ENCODE assay signal across 16 mouse cellular contexts in the genomic region with DNA sequence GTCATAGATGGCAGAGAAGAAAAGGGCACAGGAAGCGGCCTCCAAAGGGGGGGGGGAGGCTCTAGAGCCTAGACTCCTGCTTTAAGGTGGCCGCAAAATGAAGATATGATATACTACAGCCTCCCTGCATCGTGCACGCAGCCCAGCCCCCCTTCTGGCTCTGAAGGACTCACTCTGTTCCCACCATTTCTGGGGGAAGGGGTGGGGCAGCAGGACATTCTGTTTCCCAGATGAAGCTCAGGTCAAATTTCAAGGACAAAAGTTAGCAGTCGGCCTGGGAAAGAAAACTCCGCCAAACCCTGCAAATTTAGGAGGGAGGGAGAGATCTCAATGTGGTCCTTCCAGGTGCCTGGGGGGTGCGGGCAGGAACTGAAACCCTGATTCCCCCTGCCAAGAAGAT. TPM values are rescaled to one million over a fixed set of nuclear protein-coding genes. Genes with fewer than 3 reads are reported as not detected.
DNase-seq lines count a peak whose midpoint lies in the region; ATAC-seq and TF ChIP-seq lines count a peak whose summit lies in the region.
"Had no signal": no experiment of that assay in that cellular context is flagged by ENCODE, and none has a peak within 500 bp of the region (broad histone marks: within the 10 kb centered on the region; RNA-seq: fewer than 3 reads in every experiment).

No protein-coding gene starts in this region.

- DNase-seq in left cerebral cortex, adult 2 months (ENCODE audit: extremely low spot score in 1 of 2, low spot score in 2 of 2), result no peak
- no peak for DNase-seq in left cerebral cortex, adult 18-20 months (ENCODE audit: low spot score in 2 of 2)
- DNase-seq in midbrain, embryonic 11.5 days (ENCODE audit: low spot score, missing footprints), result no peak
- no peak for DNase-seq in lung, postnatal 4 days
- DNase-seq in adrenal gland, adult 18-20 months (ENCODE audit: low spot score in 2 of 2), result no peak
- no peak for DNase-seq in kidney, postnatal 14 days
- DNase-seq: cerebellum, adult 11 months; gastrocnemius, postnatal 25 days; kidney, postnatal 10 days; lung, postnatal 36 days had no signal

- TF ChIP-seq POLR2A in testis, adult 2 months (IDR thresholded peaks at IDR 0.05; ENCODE audit: control insufficient read depth, low read depth, low read length), result no peak

- no peak for ATAC-seq in forebrain, embryonic 15.5 days (replicated peaks)
- 0 out of 2 replicates have a peak, but pooled peaks have one; percentile 15 for ATAC-seq in midbrain, embryonic 11.5 days (ENCODE audit: low FRiP score)
- ATAC-seq: CD4-positive, CD25-positive, alpha-beta regulatory T cell, adult 4 months; intestine, embryonic 15.5 days had no signal

- peak overlapping the region; percentile 43 for H3K4me3 ChIP-seq in left cerebral cortex, adult 2 months
- peak overlapping the region; percentile 13; the same call in 1 of the 2 replicates for H3K4me3 ChIP-seq in forebrain, embryonic 15.5 days
- H3K4me3 ChIP-seq in midbrain, embryonic 11.5 days (ENCODE audit: low read depth, low read length), result no peak overlapping the region
- no peak overlapping the region for H3K4me3 ChIP-seq in testis, adult 2 months (ENCODE audit: control insufficient read depth, low read depth, low read length)
- H3K4me3 ChIP-seq: erythroblast, embryonic 14.5 days; intestine, embryonic 15.5 days; limb, embryonic 13.5 days had no signal

- H3K36me3 ChIP-seq in forebrain, embryonic 15.5 days, result no peaks in the 10 kb centered on the region
- H3K36me3 ChIP-seq in midbrain, embryonic 11.5 days (ENCODE audit: control insufficient read depth, insufficient read depth, low read length), result no peaks in the 10 kb centered on the region
- no peaks in the 10 kb centered on the region for H3K36me3 ChIP-seq in testis, adult 2 months (ENCODE audit: control insufficient read depth, insufficient read depth, low read length)
- H3K36me3 ChIP-seq: intestine, embryonic 15.5 days; limb, embryonic 13.5 days had no signal

- H3K9ac ChIP-seq in forebrain, embryonic 15.5 days (replicated peaks), result no peak overlapping the region
- H3K9ac ChIP-seq in midbrain, embryonic 11.5 days (ENCODE audit: low read length), result no peak overlapping the region
- H3K9ac ChIP-seq: intestine, embryonic 15.5 days; limb, embryonic 13.5 days had no signal

- peaks cover 29% of the 10 kb centered on the region for H3K4me1 ChIP-seq in forebrain, embryonic 15.5 days
- peaks cover 16% of the 10 kb centered on the region for H3K4me1 ChIP-seq in midbrain, embryonic 11.5 days (ENCODE audit: control insufficient read depth, insufficient read depth, low read length)
- H3K4me1 ChIP-seq in testis, adult 2 months (ENCODE audit: control insufficient read depth, insufficient read depth, low read length), result peaks cover 20% of the 10 kb centered on the region

- TF ChIP-seq CTCF in left cerebral cortex, adult 2 months (IDR thresholded peaks at IDR 0.05), result no peak
- no peak for TF ChIP-seq CTCF in testis, adult 2 months (IDR thresholded peaks at IDR 0.05; ENCODE audit: control insufficient read depth, insufficient read depth, insufficient replicate concordance, low read depth, low read length)

- intact Hi-C loops in left cerebral cortex, adult 2 months (cut with DNase I), result no loop called here

- WGBS in forebrain, embryonic 15.5 days, result 38% methylated on average over 7 of the region's 7 CpGs
- WGBS in midbrain, embryonic 11.5 days, result 27% methylated on average over 7 of the region's 7 CpGs

- peak overlapping the region; percentile 37 for H3K4me2 ChIP-seq in forebrain, embryonic 15.5 days (replicated peaks)
- H3K4me2 ChIP-seq in midbrain, embryonic 11.5 days, result peak overlapping the region; percentile 6; the same call in 1 of the 2 replicates
- H3K4me2 ChIP-seq: intestine, embryonic 15.5 days; limb, embryonic 13.5 days had no signal

- no peaks in the 10 kb centered on the region for H3K9me3 ChIP-seq in forebrain, embryonic 15.5 days
- H3K9me3 ChIP-seq in midbrain, embryonic 11.5 days (ENCODE audit: control insufficient read depth, low read length), result no peaks in the 10 kb centered on the region
- H3K9me3 ChIP-seq: intestine, embryonic 15.5 days; limb, embryonic 13.5 days had no signal

- H3K27me3 ChIP-seq in forebrain, embryonic 15.5 days, result peaks cover 8% of the 10 kb centered on the region; the same call in 1 of the 2 replicates
- H3K27me3 ChIP-seq in midbrain, embryonic 11.5 days (ENCODE audit: control insufficient read depth, insufficient read depth, low read length), result peaks cover 26% of the 10 kb centered on the region
- H3K27me3 ChIP-seq in testis, adult 2 months (ENCODE audit: control insufficient read depth, insufficient read depth, low read length), result no peaks in the 10 kb centered on the region; the same call in 1 of the 2 replicates

- H3K27ac ChIP-seq in left cerebral cortex, adult 2 months, result peak overlapping the region; percentile 85
- H3K27ac ChIP-seq in forebrain, embryonic 15.5 days (replicated peaks), result peak overlapping the region; percentile 61
- no peak overlapping the region for H3K27ac ChIP-seq in midbrain, embryonic 11.5 days (ENCODE audit: low read depth, low read length)
- H3K27ac ChIP-seq in testis, adult 2 months (ENCODE audit: control insufficient read depth, insufficient read depth, low read depth, low read length), result peak overlapping the region; percentile 63; the same call in 1 of the 2 replicates
- H3K27ac ChIP-seq: intestine, embryonic 15.5 days; limb, embryonic 13.5 days had no signal

RNA-seq across cellular contexts. Expression of a gene that starts 4.8 kb away (rescaled TPM):
- 10 to 100 TPM; 85.4 to 89.5 TPM for total RNA-seq in left cerebral cortex, adult 2 months (2021)
- total RNA-seq in left cerebral cortex, adult 18-20 months (2021), result 10 to 100 TPM; 85.6 TPM
- polyA plus RNA-seq in forebrain, embryonic 15.5 days (2015; fragmentation: Nextera tagmentation; extraction: Ambion mirVana), result 7.3 and 7.7 TPM in 2 replicates
- polyA plus RNA-seq in midbrain, embryonic 11.5 days (2014; fragmentation: Nextera tagmentation; extraction: Ambion mirVana), result 0.62 and 1.1 TPM in 2 replicates
- 1.1 and 1.5 TPM in 2 replicates for polyA plus RNA-seq in testis, adult 2 months (2012; rRNA removed)
- 100 to 1,000 TPM in 1 of 2 experiments, 10 to 100 TPM in 1; 90.5 to 234 TPM for total RNA-seq in adrenal gland, adult 18-20 months (2021)
- polyA plus RNA-seq: CD4-positive, CD25-positive, alpha-beta regulatory T cell, adult 4 months; erythroblast, embryonic 14.5 days had no signal

Comparison
In these comparisons a context has a peak if more than half of its experiments do, and no peak if none do; other contexts are left out.
1. H3K4me3 ChIP-seq: peak in left cerebral cortex, adult 2 months (single experiment) and forebrain, embryonic 15.5 days (single experiment); none in midbrain, embryonic 11.5 days (single experiment) and testis, adult 2 months (single experiment).